Comparison of ENCODE assay signal across 8 mouse cellular contexts in genomic region chr1:63110536-63111285, GRCm38 (mm10). TPM values are rescaled to one million over a fixed set of nuclear protein-coding genes. Genes with fewer than 3 reads are reported as not detected.
DNase-seq lines count a peak whose midpoint lies in the region; ATAC-seq and TF ChIP-seq lines count a peak whose summit lies in the region.

No protein-coding gene starts in this region.

- no peak overlapping the region for H3K4me3 ChIP-seq in heart, embryonic 11.5 days (ENCODE audit: low read depth, low read length)
- H3K4me3 ChIP-seq in cerebellum, adult 2 months (replicated peaks; ENCODE audit: insufficient read depth, low read depth, low read length) = no peak overlapping the region
- H3K4me3 ChIP-seq in hindbrain, embryonic 16.5 days (ENCODE audit: low read length) = no peak overlapping the region

- TF ChIP-seq CTCF in cerebellum, adult 2 months (IDR thresholded peaks at IDR 0.05; ENCODE audit: borderline replicate concordance, insufficient read depth, low read depth, low read length) = peak; percentile 35; the same call in 1 of the 2 replicates

- no peak overlapping the region for H3K27ac ChIP-seq in heart, embryonic 11.5 days (ENCODE audit: low read depth, low read length)
- no peak overlapping the region for H3K27ac ChIP-seq in cerebellum, adult 2 months (ENCODE audit: insufficient read depth, low read length)
- H3K27ac ChIP-seq in hindbrain, embryonic 16.5 days (ENCODE audit: low read depth, low read length) = peak overlapping the region; percentile 37; the same call in 1 of the 2 replicates

- H3K4me1 ChIP-seq in heart, embryonic 11.5 days (ENCODE audit: control insufficient read depth, insufficient read depth, low read length) = peaks cover 19% of the 10 kb centered on the region
- peaks cover 3% of the 10 kb centered on the region for H3K4me1 ChIP-seq in cerebellum, adult 2 months (ENCODE audit: control insufficient read depth, insufficient read depth, low read length)
- H3K4me1 ChIP-seq in hindbrain, embryonic 16.5 days (ENCODE audit: control insufficient read depth, insufficient read depth, low read depth, low read length) = peaks cover 24% of the 10 kb centered on the region

- ATAC-seq in heart, embryonic 11.5 days (replicated peaks; ENCODE audit: insufficient number of reproducible peaks, low FRiP score, low TSS enrichment) = no peak
- no peak for ATAC-seq in hindbrain, embryonic 16.5 days

- intact Hi-C loops in heart, postnatal 36 days (cut with DNase I) = no loop called here

- H3K27me3 ChIP-seq in heart, embryonic 11.5 days (ENCODE audit: control insufficient read depth, insufficient read depth, low read length) = no peaks in the 10 kb centered on the region
- no peaks in the 10 kb centered on the region for H3K27me3 ChIP-seq in cerebellum, adult 2 months (ENCODE audit: control insufficient read depth, insufficient read depth, low read length)
- no peaks in the 10 kb centered on the region for H3K27me3 ChIP-seq in hindbrain, embryonic 16.5 days (replicated peaks; ENCODE audit: control insufficient read depth, insufficient read depth, low read length)

- 61% methylated on average over 7 of the region's 7 CpGs for WGBS in heart, embryonic 11.5 days (ENCODE audit: insufficient replicate concordance)
- 60% methylated on average over 7 of the region's 7 CpGs for WGBS in cerebellum, adult 2 months
- 40% methylated on average over 7 of the region's 7 CpGs for WGBS in hindbrain, embryonic 16.5 days

- no peak for TF ChIP-seq POLR2A in cerebellum, adult 2 months (IDR thresholded peaks at IDR 0.05; ENCODE audit: borderline replicate concordance, insufficient read depth, low read length)

- H3K9me3 ChIP-seq in heart, embryonic 11.5 days (replicated peaks; ENCODE audit: control insufficient read depth, low read length) = no peaks in the 10 kb centered on the region
- no peaks in the 10 kb centered on the region for H3K9me3 ChIP-seq in hindbrain, embryonic 16.5 days (ENCODE audit: control insufficient read depth, low read length)

- DNase-seq in heart, postnatal 36 days = peak; percentile 24 to 25
- peak; percentile 95 for DNase-seq in ES-CJ7 (ENCODE audit: low read depth, low spot score)
- peak; percentile 15 to 32 for DNase-seq in cerebellum, adult 2 months
- peak; percentile 68 for DNase-seq in mesoderm, embryonic 11.5 days (ENCODE audit: low read depth, low spot score)
- peak; percentile 32 to 48 for DNase-seq in thymus, postnatal 10 days (ENCODE audit: low spot score in 2 of 2)
- no peak for DNase-seq in left cerebral cortex, adult 11 months (ENCODE audit: low spot score)

- H3K36me3 ChIP-seq in heart, embryonic 11.5 days (ENCODE audit: control insufficient read depth, insufficient read depth, low read length) = no peaks in the 10 kb centered on the region
- H3K36me3 ChIP-seq in hindbrain, embryonic 16.5 days (ENCODE audit: control insufficient read depth, insufficient read depth, low read length) = no peaks in the 10 kb centered on the region

- H3K9ac ChIP-seq in heart, embryonic 11.5 days (ENCODE audit: low read depth, low read length) = no peak overlapping the region
- H3K9ac ChIP-seq in hindbrain, embryonic 16.5 days (ENCODE audit: low read depth, low read length) = 0 out of 2 replicates have a peak overlapping the region, but pooled peaks have one; percentile 26

- H3K4me2 ChIP-seq in heart, embryonic 11.5 days = no peak overlapping the region
- H3K4me2 ChIP-seq in hindbrain, embryonic 16.5 days (ENCODE audit: low read length) = no peak overlapping the region

RNA-seq across cellular contexts. Expression of gene Ino80d, which starts 3.8 kb away (rescaled TPM):
- 10 to 100 TPM; 18.9 to 21.1 TPM for total RNA-seq in heart, postnatal 36 days (2021)
- polyA plus RNA-seq in heart, embryonic 11.5 days (2014; fragmentation: Nextera tagmentation; extraction: Ambion mirVana) = 6.1 and 13.8 TPM in 2 replicates
- 10.2 and 10.6 TPM in 2 replicates for polyA plus RNA-seq in cerebellum, adult 2 months (2012; rRNA removed)
- 7.5 and 9.1 TPM in 2 replicates for polyA plus RNA-seq in hindbrain, embryonic 16.5 days (2015; fragmentation: Nextera tagmentation; extraction: Ambion mirVana)
